Mouse (Mus musculus): Measurements from ENCODE around the gene Klrb1b.

GRCm38 (mm10) chr6:128835571-128835970 is 9.4 kb upstream of the Klrb1b start:
- no peak for TF ChIP-seq CTCF (IDR thresholded peaks at IDR 0.05; ENCODE audit: extremely low read depth, insufficient read length, insufficient replicate concordance, low read depth, low read length)
- TF ChIP-seq POLR2A (IDR thresholded peaks at IDR 0.05; ENCODE audit: low read depth, low read length): no peak
